ENCODE assay signal across 9 mouse cellular contexts in the genomic region with DNA sequence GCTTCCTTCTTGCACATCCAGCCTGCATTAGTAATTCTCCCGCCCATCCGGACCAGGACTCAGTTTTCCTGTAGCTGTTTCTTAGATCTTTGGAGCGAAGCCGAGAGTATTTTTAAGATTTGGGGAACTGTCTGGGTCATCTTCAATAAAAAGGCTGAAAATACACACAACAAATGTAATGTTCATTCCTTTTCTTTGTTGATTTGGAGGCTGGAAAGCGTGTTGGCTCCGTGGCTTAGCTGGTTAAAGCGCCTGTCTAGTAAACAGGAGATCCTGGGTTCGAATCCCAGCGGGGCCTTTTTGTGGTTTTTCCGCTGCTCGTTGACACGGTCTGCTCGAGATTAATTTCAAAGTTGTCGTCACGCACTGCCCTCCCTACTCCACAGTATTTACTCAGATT. TPM values are rescaled to one million over a fixed set of nuclear protein-coding genes. Genes with fewer than 3 reads are reported as not detected.
A peak's percentile ranks its signal among the peaks of the same experiment; 100 is the strongest.
DNase-seq lines count a peak whose midpoint lies in the region; ATAC-seq and TF ChIP-seq lines count a peak whose summit lies in the region.
"Had no signal": no experiment of that assay in that cellular context is flagged by ENCODE, and none has a peak within 500 bp of the region (broad histone marks: within the 10 kb centered on the region; RNA-seq: fewer than 3 reads in every experiment).

No protein-coding gene starts in this region.

- no peak for DNase-seq in G1E (ENCODE audit: low spot score)
- peak; percentile 88 to 93 for DNase-seq in cerebellum, adult 2 months
- DNase-seq in heart, postnatal 4 days, result peak; percentile 84
- peak; percentile 89 for DNase-seq in layer of hippocampus, adult 9-10 months (ENCODE audit: low spot score)
- peak; percentile 98 for DNase-seq in lung, embryonic 14.5 days
- peak; percentile 86 for DNase-seq in thymus, adult 2 months

- no peaks in the 10 kb centered on the region for H3K9me3 ChIP-seq in G1E (replicated peaks)
- H3K9me3 ChIP-seq in forebrain, embryonic 16.5 days (ENCODE audit: control insufficient read depth, low read length), result no peaks in the 10 kb centered on the region
- no peaks in the 10 kb centered on the region for H3K9me3 ChIP-seq in lung, embryonic 14.5 days (ENCODE audit: low read depth, low read length)

- no peak overlapping the region for H3K27ac ChIP-seq in cerebellum, adult 2 months (ENCODE audit: insufficient read depth, low read length)
- peak overlapping the region; percentile 66 for H3K27ac ChIP-seq in forebrain, embryonic 16.5 days (ENCODE audit: low read length)
- peak overlapping the region; percentile 69; the same call in 1 of the 2 replicates for H3K27ac ChIP-seq in lung, embryonic 14.5 days (ENCODE audit: low read depth)
- H3K27ac ChIP-seq in olfactory bulb, adult 2 months (ENCODE audit: insufficient read depth, low read depth, low read length), result peak overlapping the region; percentile 61; the same call in 1 of the 2 replicates
- H3K27ac ChIP-seq in thymus, adult 2 months (ENCODE audit: control insufficient read depth, insufficient read depth, low read length), result no peak overlapping the region

- H3K36me3 ChIP-seq in G1E (replicated peaks), result no peaks in the 10 kb centered on the region
- H3K36me3 ChIP-seq in forebrain, embryonic 16.5 days (ENCODE audit: control insufficient read depth, insufficient read depth), result no peaks in the 10 kb centered on the region
- H3K36me3 ChIP-seq in lung, embryonic 14.5 days (ENCODE audit: insufficient read depth), result no peaks in the 10 kb centered on the region
- no peaks in the 10 kb centered on the region for H3K36me3 ChIP-seq in thymus, adult 2 months (ENCODE audit: control insufficient read depth, insufficient read depth, low read length)

- no peak for TF ChIP-seq POLR2A in cerebellum, adult 2 months (IDR thresholded peaks at IDR 0.05; ENCODE audit: borderline replicate concordance, insufficient read depth, low read length)
- TF ChIP-seq POLR2A in olfactory bulb, adult 2 months (IDR thresholded peaks at IDR 0.05; ENCODE audit: insufficient read depth, low read depth, low read length), result no peak
- TF ChIP-seq POLR2A in thymus, adult 2 months (IDR thresholded peaks at IDR 0.05; ENCODE audit: control insufficient read depth, extremely low read depth, insufficient read depth, low read length, poor library complexity), result no peak

- peak overlapping the region; percentile 46 for H3K9ac ChIP-seq in forebrain, embryonic 16.5 days (replicated peaks; ENCODE audit: low read depth, low read length)
- H3K9ac ChIP-seq in lung, embryonic 14.5 days, result peak overlapping the region; percentile 59

- peak overlapping the region; percentile 69 for H3K4me3 ChIP-seq in G1E (ENCODE audit: low read depth, low read length)
- peak overlapping the region; percentile 98 for H3K4me3 ChIP-seq in cerebellum, adult 2 months (replicated peaks; ENCODE audit: insufficient read depth, low read depth, low read length)
- peak overlapping the region; percentile 51 for H3K4me3 ChIP-seq in forebrain, embryonic 16.5 days (replicated peaks; ENCODE audit: low read length)
- peak overlapping the region; percentile 54 for H3K4me3 ChIP-seq in lung, embryonic 14.5 days (ENCODE audit: low read depth, low read length)
- H3K4me3 ChIP-seq in olfactory bulb, adult 2 months (ENCODE audit: insufficient read depth, low read depth, low read length), result peak overlapping the region; percentile 60
- peak overlapping the region; percentile 42 for H3K4me3 ChIP-seq in thymus, adult 2 months (ENCODE audit: control insufficient read depth, insufficient read depth, low read length)

- H3K4me2 ChIP-seq in forebrain, embryonic 16.5 days (ENCODE audit: low read length), result peak overlapping the region; percentile 57
- peak overlapping the region; percentile 75 for H3K4me2 ChIP-seq in lung, embryonic 14.5 days

- ATAC-seq in G1E (ENCODE audit: extremely low read depth, insufficient number of reproducible peaks, low FRiP score, poor library complexity, severe bottlenecking), result no peak; the same call in 1 of the 2 replicates
- peak; percentile 37 for ATAC-seq in forebrain, embryonic 16.5 days
- ATAC-seq in lung, embryonic 14.5 days (ENCODE audit: insufficient read depth), result 0 out of 2 replicates have a peak, but pooled peaks have one; percentile 26

- WGBS in cerebellum, adult 2 months, result under 1% methylated on average over 15 of the region's 15 CpGs
- under 1% methylated on average over 15 of the region's 15 CpGs for WGBS in forebrain, embryonic 16.5 days
- WGBS in lung, embryonic 14.5 days, result under 1% methylated on average over 15 of the region's 15 CpGs
- under 1% methylated on average over 15 of the region's 15 CpGs for WGBS in olfactory bulb, adult 2 months
- WGBS in thymus, adult 2 months, result 1% methylated on average over 15 of the region's 15 CpGs

- no peak for TF ChIP-seq CTCF in G1E (IDR thresholded peaks at IDR 0.05; ENCODE audit: low read depth, low read length)
- TF ChIP-seq CTCF in cerebellum, adult 2 months (IDR thresholded peaks at IDR 0.05; ENCODE audit: borderline replicate concordance, insufficient read depth, low read depth, low read length), result no peak
- TF ChIP-seq CTCF in lung, embryonic 14.5 days (IDR thresholded peaks at IDR 0.05; ENCODE audit: low read depth), result no peak
- TF ChIP-seq CTCF in olfactory bulb, adult 2 months (IDR thresholded peaks at IDR 0.05; ENCODE audit: insufficient read depth, low read depth, low read length), result no peak
- TF ChIP-seq CTCF in thymus, adult 2 months (IDR thresholded peaks at IDR 0.05; ENCODE audit: borderline replicate concordance, control insufficient read depth, extremely low read depth, insufficient read depth, low read length, poor library complexity), result no peak

- peaks cover 33% of the 10 kb centered on the region for H3K4me1 ChIP-seq in G1E (ENCODE audit: insufficient read depth, low read depth, low read length)
- H3K4me1 ChIP-seq in cerebellum, adult 2 months (ENCODE audit: control insufficient read depth, insufficient read depth, low read length), result no peaks in the 10 kb centered on the region; the same call in 1 of the 2 replicates
- peaks cover 5% of the 10 kb centered on the region; the same call in 1 of the 2 replicates for H3K4me1 ChIP-seq in forebrain, embryonic 16.5 days (replicated peaks; ENCODE audit: control insufficient read depth, insufficient read depth, low read length)
- H3K4me1 ChIP-seq in lung, embryonic 14.5 days (ENCODE audit: insufficient read depth), result no peaks in the 10 kb centered on the region
- no peaks in the 10 kb centered on the region for H3K4me1 ChIP-seq in olfactory bulb, adult 2 months (ENCODE audit: control insufficient read depth, insufficient read depth, low read length)
- H3K4me1 ChIP-seq in thymus, adult 2 months (replicated peaks; ENCODE audit: control insufficient read depth, insufficient read depth, low read length), result 0 out of 2 replicates have a peak, but pooled peaks cover 2% of the 10 kb centered on the region

- no peaks in the 10 kb centered on the region for H3K27me3 ChIP-seq in G1E (ENCODE audit: insufficient read depth, low read length)
- no peaks in the 10 kb centered on the region for H3K27me3 ChIP-seq in cerebellum, adult 2 months (ENCODE audit: control insufficient read depth, insufficient read depth, low read length)
- no peaks in the 10 kb centered on the region for H3K27me3 ChIP-seq in forebrain, embryonic 16.5 days (replicated peaks; ENCODE audit: control insufficient read depth, insufficient read depth, low read length)
- H3K27me3 ChIP-seq in lung, embryonic 14.5 days (ENCODE audit: insufficient read depth, low read length), result no peaks in the 10 kb centered on the region
- no peaks in the 10 kb centered on the region for H3K27me3 ChIP-seq in thymus, adult 2 months (ENCODE audit: control insufficient read depth, insufficient read depth, low read length)

RNA-seq across cellular contexts. Expression of a gene that starts 15.3 kb away (rescaled TPM):
- 18.3 and 31.6 TPM in 2 replicates for total RNA-seq in G1E (2014; fragmentation: Nextera tagmentation)
- total RNA-seq in G1E (2017), result 0.82 and 1.5 TPM in 2 replicates
- polyA plus RNA-seq in G1E (2012), result 0.75 and 0.80 TPM in 2 replicates
- polyA plus RNA-seq in cerebellum, adult 2 months (2012; rRNA removed), result 0.21 and 0.32 TPM in 2 replicates
- 0.06 and 0.22 TPM in 2 replicates for polyA plus RNA-seq in forebrain, embryonic 16.5 days (2015; fragmentation: Nextera tagmentation; extraction: Ambion mirVana)
- total RNA-seq in heart, postnatal 4 days (2021), result under 1 TPM; 0.11 to 0.24 TPM
- 0.07 and 0.18 TPM in 2 replicates for polyA plus RNA-seq in lung, embryonic 14.5 days (2014; fragmentation: Nextera tagmentation; extraction: Ambion mirVana)
- not detected in 2 replicates for polyA plus RNA-seq in olfactory bulb, adult 2 months (2012; ENCODE audit: insufficient read depth, insufficient read length, low replicate concordance, missing spikeins)
- 0.05 and 0.15 TPM in 2 replicates for polyA plus RNA-seq in thymus, adult 2 months (2012; rRNA removed)

RNA-seq across cellular contexts. Expression of a gene that starts 26.7 kb away (rescaled TPM):
- 3.7 and 4.0 TPM in 2 replicates for total RNA-seq in G1E (2014; fragmentation: Nextera tagmentation)
- 9.5 and 11.4 TPM in 2 replicates for total RNA-seq in G1E (2017)
- polyA plus RNA-seq in G1E (2012), result 6.5 and 6.9 TPM in 2 replicates
- polyA plus RNA-seq in cerebellum, adult 2 months (2012; rRNA removed), result 9.8 and 10.7 TPM in 2 replicates
- 12.7 and 13.0 TPM in 2 replicates for polyA plus RNA-seq in forebrain, embryonic 16.5 days (2015; fragmentation: Nextera tagmentation; extraction: Ambion mirVana)
- total RNA-seq in heart, postnatal 4 days (2021), result 1 to 10 TPM; 5.0 to 5.6 TPM
- polyA plus RNA-seq in lung, embryonic 14.5 days (2014; fragmentation: Nextera tagmentation; extraction: Ambion mirVana), result 12.7 and 13.5 TPM in 2 replicates
- polyA plus RNA-seq in olfactory bulb, adult 2 months (2012; ENCODE audit: insufficient read depth, insufficient read length, low replicate concordance, missing spikeins), result not detected in 2 replicates
- 4.2 and 4.5 TPM in 2 replicates for polyA plus RNA-seq in thymus, adult 2 months (2012; rRNA removed)

RNA-seq across cellular contexts. Expression of a gene that starts 38.3 kb away (rescaled TPM):
- total RNA-seq in G1E (2014; fragmentation: Nextera tagmentation), result not detected in 2 replicates
- 0.06 and 0.22 TPM in 2 replicates for total RNA-seq in G1E (2017)
- polyA plus RNA-seq in G1E (2012), result not detected in 2 replicates
- polyA plus RNA-seq in cerebellum, adult 2 months (2012; rRNA removed), result 0.20 and 0.21 TPM in 2 replicates
- polyA plus RNA-seq in forebrain, embryonic 16.5 days (2015; fragmentation: Nextera tagmentation; extraction: Ambion mirVana), result 0.18 TPM in 1 of 2 replicates, not detected in the other
- total RNA-seq in heart, postnatal 4 days (2021), result not detected
- 0.63 and 0.73 TPM in 2 replicates for polyA plus RNA-seq in lung, embryonic 14.5 days (2014; fragmentation: Nextera tagmentation; extraction: Ambion mirVana)
- polyA plus RNA-seq in olfactory bulb, adult 2 months (2012; ENCODE audit: insufficient read depth, insufficient read length, low replicate concordance, missing spikeins), result not detected in 2 replicates
- polyA plus RNA-seq in thymus, adult 2 months (2012; rRNA removed), result 0.23 and 0.27 TPM in 2 replicates
- total RNA-seq: hematopoietic stem cell, adult 5-6 weeks had no signal

Comparison
In these comparisons a context has a peak if more than half of its experiments do, and no peak if none do; other contexts are left out.
1. H3K4me3 ChIP-seq: peak in every context shown above with its lines; median percentile 98 in cerebellum, adult 2 months; 69 in G1E; 60 in olfactory bulb, adult 2 months; 54 in lung, embryonic 14.5 days; 51 in forebrain, embryonic 16.5 days; 42 in thymus, adult 2 months.
2. H3K27ac ChIP-seq: peak in forebrain, embryonic 16.5 days (single experiment), lung, embryonic 14.5 days (single experiment) and olfactory bulb, adult 2 months (single experiment); none in cerebellum, adult 2 months (single experiment) and thymus, adult 2 months (single experiment).